Mouse (Mus musculus): Measurements from ENCODE around the gene D6Wsu163e. TPM values are rescaled to one million over a fixed set of nuclear protein-coding genes. Genes with fewer than 3 reads are reported as not detected.

The D6Wsu163e gene
- total and polyA plus RNA-seq, 2 experiments from 2014 or later = 22.0 to 34.1 TPM

DNA sequence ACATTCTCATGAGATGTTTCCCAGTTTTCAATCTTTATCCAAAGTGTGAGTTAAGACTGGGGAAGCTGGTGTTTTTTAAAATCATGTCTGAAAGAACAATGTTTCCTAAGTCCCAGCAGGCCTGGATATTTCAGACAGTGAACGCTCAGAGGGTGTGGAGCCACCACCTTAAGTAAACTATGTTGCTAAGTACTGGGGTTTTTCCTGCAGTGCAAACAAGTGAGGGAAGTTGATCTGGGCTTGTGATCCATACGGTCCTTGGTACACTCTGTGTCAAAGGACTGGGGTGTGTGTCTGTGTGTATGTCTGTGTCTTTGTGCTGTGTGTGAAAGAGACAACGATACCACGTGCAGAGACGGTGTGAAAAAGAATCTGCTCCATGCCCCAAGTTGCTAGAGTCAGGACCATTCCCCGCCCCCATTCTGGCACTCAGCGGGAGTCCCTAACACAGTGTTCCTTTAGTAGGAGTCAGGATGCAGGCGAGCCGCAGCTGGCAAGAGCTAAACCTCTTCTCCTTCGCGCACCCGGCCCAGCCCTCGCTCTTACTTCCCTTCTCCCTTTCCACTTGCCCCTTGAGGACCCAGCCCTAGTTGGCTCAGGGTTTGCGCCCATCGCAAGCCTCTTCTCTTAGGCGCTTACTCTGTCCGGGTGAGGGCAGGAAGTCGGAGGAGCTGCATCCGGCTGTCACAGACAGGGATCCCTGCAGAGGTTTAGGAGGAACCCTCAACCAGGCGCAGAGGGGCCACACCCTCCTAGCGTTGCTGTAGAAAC lies 18.5 kb upstream of the D6Wsu163e start, which contains the start of gene Dyrk4:
Gene Dyrk4 (minus strand): TSS at position 729 of the 771 bp plus-strand sequence.
- Histone ChIP-seq H3K4me3 (ENCODE audit: low read depth, low read length) (no peak within 1 kb of the TSS), H3K9me3 (ENCODE audit: low read length) (no peaks in the 10 kb centered on the region), H3K9ac (replicated peaks; ENCODE audit: low read length, poor library complexity, severe bottlenecking) (0 out of 2 replicates have a peak within 1 kb of the TSS, but pooled peaks have one; percentile 29), H3K4me2 (ENCODE audit: low read depth, low read length, poor library complexity, severe bottlenecking) (peak within 1 kb of the TSS; percentile 33), H3K4me1 (ENCODE audit: insufficient read depth, low read length) (no peaks in the 10 kb centered on the region), H3K27me3 (ENCODE audit: insufficient read depth, low read length) (no peaks in the 10 kb centered on the region), H3K27ac (ENCODE audit: low read depth, low read length) (no peak within 1 kb of the TSS), H3K36me3 (ENCODE audit: insufficient read depth, low read length) (peaks cover 19% of the 10 kb centered on the region; the same call in 1 of the 2 replicates)
- ATAC-seq (ENCODE audit: low FRiP score) (no peak), DNase-seq (ENCODE audit: low spot score) (peak; percentile 15)
- 8% methylated on average over 18 of the region's 21 CpGs for whole genome bisulfite sequencing
- TF ChIP-seq CTCF (IDR thresholded peaks at IDR 0.05) = no peak

DNA sequence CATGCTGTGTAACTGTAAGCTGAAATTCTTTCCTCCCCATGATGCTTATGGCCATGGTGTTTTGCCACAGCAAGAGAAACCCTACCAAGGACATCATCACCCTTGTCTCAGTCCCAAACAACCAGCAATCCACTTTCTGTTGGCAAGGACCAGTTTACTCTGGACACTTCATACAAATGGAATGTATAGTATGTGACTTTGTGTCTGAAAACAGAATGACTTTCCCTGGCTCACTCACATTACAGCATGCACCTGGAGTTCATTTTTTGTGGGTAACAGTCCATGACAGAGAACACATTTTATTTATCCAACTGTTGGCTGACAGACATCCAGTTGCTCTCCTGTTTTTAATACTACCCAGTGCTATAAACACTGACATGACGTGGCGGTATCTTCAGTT lies 6.9 kb upstream of the D6Wsu163e start:
- no peak for DNase-seq (ENCODE audit: low spot score)
- H3K36me3 ChIP-seq (ENCODE audit: insufficient read depth, low read length) = no peaks in the 10 kb centered on the region
- H3K4me1 ChIP-seq (ENCODE audit: insufficient read depth, low read length) = no peaks in the 10 kb centered on the region
- WGBS = 97% methylated on average over 2 of the region's 2 CpGs
- H3K9me3 ChIP-seq (ENCODE audit: low read length) = no peaks in the 10 kb centered on the region
- no peak overlapping the region for H3K4me3 ChIP-seq (ENCODE audit: low read depth, low read length)
- no peaks in the 10 kb centered on the region for H3K27me3 ChIP-seq (ENCODE audit: insufficient read depth, low read length)
- ATAC-seq (ENCODE audit: low FRiP score) = no peak
- H3K4me2 ChIP-seq (ENCODE audit: low read depth, low read length, poor library complexity, severe bottlenecking) = no peak overlapping the region
- no peak overlapping the region for H3K27ac ChIP-seq (ENCODE audit: low read depth, low read length)
- no peak overlapping the region for H3K9ac ChIP-seq (replicated peaks; ENCODE audit: low read length, poor library complexity, severe bottlenecking)
- no peak for TF ChIP-seq CTCF (IDR thresholded peaks at IDR 0.05)

DNA sequence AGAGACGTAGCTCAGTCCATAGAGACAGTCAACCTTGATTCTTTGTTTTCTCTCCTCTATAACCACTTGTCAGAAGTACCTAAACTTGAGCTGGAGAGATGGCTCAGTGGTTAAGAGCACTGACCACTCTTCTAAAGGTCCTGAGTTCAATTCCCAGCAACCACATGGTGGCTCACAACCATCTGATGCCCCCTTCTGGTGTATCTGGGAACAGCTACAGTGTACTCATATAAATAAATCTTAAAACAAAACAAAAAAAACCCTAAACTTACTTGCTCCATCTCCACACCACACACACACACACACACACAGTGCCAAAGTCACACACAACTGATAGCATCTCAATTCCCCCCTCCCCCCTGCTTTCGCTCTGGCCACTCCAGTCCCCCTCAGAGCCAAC lies 1.7 kb upstream of the D6Wsu163e start:
- Histone ChIP-seq H3K27ac (ENCODE audit: low read depth, low read length) (no peak overlapping the region), H3K9me3 (ENCODE audit: low read length) (no peaks in the 10 kb centered on the region), H3K9ac (replicated peaks; ENCODE audit: low read length, poor library complexity, severe bottlenecking) (no peak overlapping the region), H3K4me3 (ENCODE audit: low read depth, low read length) (no peak overlapping the region), H3K27me3 (ENCODE audit: insufficient read depth, low read length) (no peaks in the 10 kb centered on the region), H3K4me2 (ENCODE audit: low read depth, low read length, poor library complexity, severe bottlenecking) (no peak overlapping the region), H3K4me1 (ENCODE audit: insufficient read depth, low read length) (peaks cover 8% of the 10 kb centered on the region; the same call in 1 of the 2 replicates), H3K36me3 (ENCODE audit: insufficient read depth, low read length) (0 out of 2 replicates have a peak, but pooled peaks cover 4% of the 10 kb centered on the region)
- ATAC-seq (ENCODE audit: low FRiP score) (no peak), DNase-seq (ENCODE audit: low spot score) (no peak)
- peak; percentile 34; the same call in 1 of the 2 replicates for TF ChIP-seq CTCF (IDR thresholded peaks at IDR 0.05)
- WGBS = 81% methylated on average over 2 of the region's 2 CpGs

DNA sequence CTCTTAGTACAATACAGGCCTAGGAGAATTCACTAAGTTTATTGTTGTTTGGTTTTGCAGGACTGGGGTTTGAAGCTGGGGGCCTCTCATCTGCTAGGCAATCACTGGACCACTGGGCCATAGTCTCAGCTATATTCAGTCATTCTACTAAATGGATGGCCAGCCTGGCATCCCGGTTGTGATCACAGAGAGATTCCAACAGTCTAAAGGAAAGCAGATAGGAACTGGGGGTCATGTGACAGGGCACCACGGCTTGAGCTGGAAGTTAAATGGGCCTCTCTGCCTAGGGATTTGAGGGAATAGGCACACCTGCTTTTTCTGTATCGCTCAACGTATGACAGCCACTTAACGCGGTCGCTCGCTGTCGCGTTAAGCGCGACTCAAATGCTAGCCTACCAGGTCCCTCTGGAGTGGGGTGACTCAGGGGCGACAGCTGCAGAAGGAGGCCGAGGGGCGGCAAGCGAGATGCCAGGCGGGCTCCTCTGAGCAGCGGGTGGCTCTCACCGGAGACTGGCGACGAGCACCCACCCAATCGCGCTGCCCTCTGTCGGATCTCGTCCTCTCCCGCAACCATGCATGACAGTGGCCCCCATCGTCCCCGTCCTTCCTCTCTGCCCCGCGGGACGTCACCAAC lies 792 bp upstream of the D6Wsu163e start:
- WGBS = under 1% methylated on average over 30 of the region's 31 CpGs
- H3K9ac ChIP-seq (replicated peaks; ENCODE audit: low read length, poor library complexity, severe bottlenecking) = peak overlapping the region; percentile 44
- no peak; the same call in 1 of the 2 replicates for TF ChIP-seq CTCF (IDR thresholded peaks at IDR 0.05)
- H3K27ac ChIP-seq (ENCODE audit: low read depth, low read length) = no peak overlapping the region
- no peaks in the 10 kb centered on the region for H3K9me3 ChIP-seq (ENCODE audit: low read length)
- peaks cover 8% of the 10 kb centered on the region; the same call in 1 of the 2 replicates for H3K4me1 ChIP-seq (ENCODE audit: insufficient read depth, low read length)
- DNase-seq (ENCODE audit: low spot score) (no peak), ATAC-seq (ENCODE audit: low FRiP score) (no peak)
- H3K4me3 ChIP-seq (ENCODE audit: low read depth, low read length) = peak overlapping the region; percentile 48
- peaks cover 10% of the 10 kb centered on the region; the same call in 1 of the 2 replicates for H3K36me3 ChIP-seq (ENCODE audit: insufficient read depth, low read length)
- peak overlapping the region; percentile 95 for H3K4me2 ChIP-seq (ENCODE audit: low read depth, low read length, poor library complexity, severe bottlenecking)
- H3K27me3 ChIP-seq (ENCODE audit: insufficient read depth, low read length) = no peaks in the 10 kb centered on the region

DNA sequence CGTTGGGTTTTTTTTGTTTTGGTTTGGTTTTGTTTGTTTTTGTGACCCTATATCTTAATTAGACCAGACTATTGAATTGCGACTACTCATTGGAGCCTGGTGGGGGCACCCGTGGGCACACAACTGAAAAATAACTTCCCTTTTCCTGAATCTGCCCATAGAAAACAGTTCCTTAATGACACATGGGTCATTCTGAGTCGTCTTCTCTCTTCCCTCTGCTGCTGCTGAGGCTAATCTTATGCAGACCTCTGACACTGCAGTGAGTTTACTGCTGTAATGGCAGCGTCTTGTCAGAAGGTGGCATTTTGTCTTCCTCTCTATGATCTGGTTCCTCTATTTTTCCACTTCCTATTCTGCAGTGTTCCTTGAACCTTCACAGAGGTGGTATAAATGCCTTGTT lies 689 bp downstream of the D6Wsu163e start:
- Histone ChIP-seq H3K9ac (replicated peaks; ENCODE audit: low read length, poor library complexity, severe bottlenecking) (peak overlapping the region; percentile 55; the same call in 1 of the 2 replicates), H3K4me2 (ENCODE audit: low read depth, low read length, poor library complexity, severe bottlenecking) (peak overlapping the region; percentile 52), H3K27ac (ENCODE audit: low read depth, low read length) (peak overlapping the region; percentile 26), H3K4me1 (ENCODE audit: insufficient read depth, low read length) (peaks cover 8% of the 10 kb centered on the region; the same call in 1 of the 2 replicates), H3K27me3 (ENCODE audit: insufficient read depth, low read length) (no peaks in the 10 kb centered on the region), H3K9me3 (ENCODE audit: low read length) (no peaks in the 10 kb centered on the region), H3K36me3 (ENCODE audit: insufficient read depth, low read length) (peaks cover 24% of the 10 kb centered on the region), H3K4me3 (ENCODE audit: low read depth, low read length) (peak overlapping the region; percentile 48)
- 5% methylated on average over 5 of the region's 5 CpGs for WGBS
- DNase-seq (ENCODE audit: low spot score) (peak; percentile 50), ATAC-seq (ENCODE audit: low FRiP score) (peak; percentile 21; the same call in 1 of the 2 replicates)
- TF ChIP-seq CTCF (IDR thresholded peaks at IDR 0.05) = peak; percentile 71; the same call in 1 of the 2 replicates

Data from midbrain, postnatal 0 days (tissue).